Mouse (Mus musculus) heart, embryonic 15.5 days (tissue): ENCODE measurements around the gene Hmox2. TPM values are rescaled to one million over a fixed set of nuclear protein-coding genes. Genes with fewer than 3 reads are reported as not detected.
A peak's percentile ranks its signal among the peaks of the same experiment; 100 is the strongest.
"Not testable (repeated sequence)": the region's sequence is repeated elsewhere in the genome, so short reads cannot be mapped to it uniquely, and the experiment has no call there.

Source experiments
- ATAC-seq: fragments of 200-750 bp; cut with Nextera tagmentation; replicated peaks from 2 replicates; pipeline ENCODE4 v1.8.0; 2017; ENCODE audit warnings: low read depth, moderate TSS enrichment; ENCODE audit not compliant: insufficient number of reproducible peaks, insufficient read depth, low FRiP score
- H3K27ac ChIP-seq: fragments of 300-500 bp; sonication (generic); 2 replicates; pipeline ENCODE4 v1.5.1; 2015; ENCODE audit warnings: mild to moderate bottlenecking, inconsistent platforms
- H3K27me3 ChIP-seq: fragments of 300-500 bp; sonication (generic); 2 replicates; pipeline ENCODE4 v1.6.1; 2015; ENCODE audit warnings: inconsistent platforms
- H3K36me3 ChIP-seq: fragments of 300-500 bp; sonication (generic); 2 replicates; pipeline ENCODE4 v1.6.1; 2015; ENCODE audit warnings: mild to moderate bottlenecking, inconsistent platforms
- H3K4me1 ChIP-seq: fragments of 300-500 bp; sonication (generic); replicated peaks from 2 replicates; pipeline ENCODE4 v1.6.1; 2015; ENCODE audit warnings: inconsistent platforms
- H3K4me2 ChIP-seq: fragments of 300-500 bp; sonication (generic); 2 replicates; pipeline ENCODE4 v1.6.1; 2015; ENCODE audit warnings: inconsistent platforms, mild to moderate bottlenecking, moderate library complexity
- H3K4me3 ChIP-seq: fragments of 300-500 bp; sonication (generic); 2 replicates; pipeline ENCODE4 v1.5.1; 2015; ENCODE audit warnings: mild to moderate bottlenecking, inconsistent platforms
- H3K9ac ChIP-seq: fragments of 300-500 bp; sonication (generic); 2 replicates; pipeline ENCODE4 v1.6.1; 2015; ENCODE audit warnings: mild to moderate bottlenecking, inconsistent platforms
- H3K9me3 ChIP-seq: fragments of 300-500 bp; sonication (generic); replicated peaks from 2 replicates; pipeline ENCODE4 v1.6.1; 2016; ENCODE audit warnings: inconsistent platforms
- WGBS: fragments of 180-500 bp; shearing (Covaris S2); methylation state at CpG from one replicate; pipeline ENCODE4 v1.1.7; 2015; ENCODE audit warnings: mixed read lengths; 5-methylcytosine and 5-hydroxymethylcytosine counted together
- polyA plus RNA-seq: library from polyadenylated mRNA; unstranded; fragments of >200 nt; fragmentation: Nextera tagmentation; extraction: Ambion mirVana; gene quantifications from 2 replicates; pipeline ENCODE4 v1.2.1, GENCODE M21; 2015

The Hmox2 gene
- polyA plus RNA-seq, 1 experiment from 2014 or later, result 81.0 TPM

- H3K27me3 ChIP-seq, result no peaks in the 10 kb centered on the region
- H3K36me3 ChIP-seq, result no peaks in the 10 kb centered on the region
- WGBS, result 1% methylated on average over 40 of the region's 40 CpGs
- H3K9ac ChIP-seq, result peak overlapping the region; percentile 81
- H3K4me3 ChIP-seq, result peak overlapping the region; percentile 73
- no peaks in the 10 kb centered on the region for H3K9me3 ChIP-seq
- H3K4me2 ChIP-seq, result peak overlapping the region; percentile 72
- H3K27ac ChIP-seq, result peak overlapping the region; percentile 87
- peak; percentile 71 for ATAC-seq
- H3K4me1 ChIP-seq, result peaks cover 20% of the 10 kb centered on the region
Measured at GRCm38 (mm10) chr16:4726528-4727128, 467 bp downstream of the Hmox2 start.

- H3K27ac ChIP-seq, result peak overlapping the region; percentile 54; the same call in 1 of the 2 replicates
- no peak overlapping the region for H3K9ac ChIP-seq
- WGBS, result 84% methylated on average over 1 of the region's 1 CpGs
- peak overlapping the region; percentile 73 for H3K4me3 ChIP-seq
- peak overlapping the region; percentile 72 for H3K4me2 ChIP-seq
- peaks cover 20% of the 10 kb centered on the region for H3K4me1 ChIP-seq
- ATAC-seq, result no peak
- H3K27me3 ChIP-seq, result no peaks in the 10 kb centered on the region
- no peaks in the 10 kb centered on the region for H3K36me3 ChIP-seq
- no peaks in the 10 kb centered on the region for H3K9me3 ChIP-seq
Measured at GRCm38 (mm10) chr16:4727526-4727925, 1.4 kb downstream of the Hmox2 start.

- H3K4me3 ChIP-seq, result peak overlapping the region; percentile 73
- H3K9ac ChIP-seq, result no peak overlapping the region
- H3K36me3 ChIP-seq, result no peaks in the 10 kb centered on the region
- H3K27ac ChIP-seq, result peak overlapping the region; percentile 54; the same call in 1 of the 2 replicates
- peaks cover 20% of the 10 kb centered on the region for H3K4me1 ChIP-seq
- no peaks in the 10 kb centered on the region for H3K27me3 ChIP-seq
- WGBS, result 31% methylated on average over 1 of the region's 1 CpGs
- H3K9me3 ChIP-seq, result no peaks in the 10 kb centered on the region
- ATAC-seq, result no peak
- peak overlapping the region; percentile 72 for H3K4me2 ChIP-seq
Measured at GRCm38 (mm10) chr16:4727963-4728362, 1.8 kb downstream of the Hmox2 start.

- Histone ChIP-seq H3K36me3 (no peaks in the 10 kb centered on the region; the same call in 1 of the 2 replicates), H3K4me2 (no peak overlapping the region), H3K9ac (no peak overlapping the region), H3K27ac (no peak overlapping the region), H3K4me1 (peaks cover 20% of the 10 kb centered on the region), H3K9me3 (no peaks in the 10 kb centered on the region), H3K27me3 (no peaks in the 10 kb centered on the region), H3K4me3 (no peak overlapping the region)
- 67% methylated on average over 3 of the region's 3 CpGs for WGBS
- ATAC-seq, result no peak
Measured at GRCm38 (mm10) chr16:4730776-4731358, 4.7 kb downstream of the Hmox2 start.

- Histone ChIP-seq H3K4me1 (no peaks in the 10 kb centered on the region), H3K4me3 (no peak overlapping the region), H3K9me3 (no peaks in the 10 kb centered on the region), H3K4me2 (no peak overlapping the region), H3K36me3 (no peaks in the 10 kb centered on the region; the same call in 1 of the 2 replicates), H3K27me3 (no peaks in the 10 kb centered on the region), H3K9ac (no peak overlapping the region), H3K27ac (no peak overlapping the region)
- ATAC-seq, result no peak
- WGBS, result 83% methylated on average over 2 of the region's 2 CpGs
Measured at GRCm38 (mm10) chr16:4736262-4736661, 10.1 kb downstream of the Hmox2 start.

GRCm38 (mm10) chr16:4739994-4740393 lies 13.8 kb downstream of the Hmox2 start:
- H3K4me3 ChIP-seq, result no peak overlapping the region
- H3K4me1 ChIP-seq, result no peaks in the 10 kb centered on the region
- H3K9me3 ChIP-seq, result no peaks in the 10 kb centered on the region
- H3K27me3 ChIP-seq, result no peaks in the 10 kb centered on the region
- no peak for ATAC-seq
- no peak overlapping the region for H3K9ac ChIP-seq
- H3K36me3 ChIP-seq, result no peaks in the 10 kb centered on the region; the same call in 1 of the 2 replicates
- H3K4me2 ChIP-seq, result no peak overlapping the region
- no peak overlapping the region for H3K27ac ChIP-seq
- 82% methylated on average over 2 of the region's 2 CpGs for WGBS

- Histone ChIP-seq H3K27me3 (no peaks in the 10 kb centered on the region), H3K4me2 (no peak overlapping the region), H3K4me1 (no peaks in the 10 kb centered on the region), H3K27ac (no peak overlapping the region), H3K4me3 (no peak overlapping the region), H3K9me3 (no peaks in the 10 kb centered on the region), H3K36me3 (no peaks in the 10 kb centered on the region; the same call in 1 of the 2 replicates), H3K9ac (no peak overlapping the region)
- ATAC-seq, result no peak
- 100% methylated on average over 1 of the region's 1 CpGs for WGBS
Measured at GRCm38 (mm10) chr16:4742186-4742585, 16.0 kb downstream of the Hmox2 start.

GRCm38 (mm10) chr16:4752155-4752554 lies 26.0 kb downstream of the Hmox2 start:
- Histone ChIP-seq H3K36me3 (peaks cover 5% of the 10 kb centered on the region; the same call in 1 of the 2 replicates), H3K27ac (no peak overlapping the region), H3K4me2 (no peak overlapping the region), H3K9ac (no peak overlapping the region), H3K4me3 (no peak overlapping the region), H3K27me3 (no peaks in the 10 kb centered on the region), H3K4me1 (peaks cover 18% of the 10 kb centered on the region), H3K9me3 (no peaks in the 10 kb centered on the region)
- ATAC-seq, result no peak
- WGBS, result 87% methylated on average over 3 of the region's 3 CpGs

GRCm38 (mm10) chr16:4754045-4754444 lies 27.9 kb downstream of the Hmox2 start:
- WGBS, result 83% methylated on average over 3 of the region's 3 CpGs
- Histone ChIP-seq H3K4me1 (peaks cover 26% of the 10 kb centered on the region), H3K27me3 (no peaks in the 10 kb centered on the region), H3K9me3 (no peaks in the 10 kb centered on the region), H3K36me3 (peaks cover 5% of the 10 kb centered on the region; the same call in 1 of the 2 replicates), H3K4me2 (no peak overlapping the region), H3K27ac (no peak overlapping the region), H3K9ac (no peak overlapping the region), H3K4me3 (no peak overlapping the region)
- no peak for ATAC-seq

GRCm38 (mm10) chr16:4756660-4757335 lies 30.6 kb downstream of the Hmox2 start:
- H3K27ac ChIP-seq, result peak overlapping the region; percentile 76
- H3K4me2 ChIP-seq, result peak overlapping the region; percentile 48

GRCm38 (mm10) chr16:4762437-4762836 lies 36.3 kb downstream of the Hmox2 start:
- no peak for ATAC-seq
- H3K27me3 ChIP-seq, result no peaks in the 10 kb centered on the region
- no peak overlapping the region for H3K9ac ChIP-seq
- H3K4me3 ChIP-seq, result no peak overlapping the region
- 78% methylated on average over 4 of the region's 4 CpGs for WGBS
- H3K4me2 ChIP-seq, result no peak overlapping the region
- peaks cover 21% of the 10 kb centered on the region for H3K4me1 ChIP-seq
- H3K9me3 ChIP-seq, result no peaks in the 10 kb centered on the region
- peaks cover 32% of the 10 kb centered on the region for H3K36me3 ChIP-seq
- H3K27ac ChIP-seq, result no peak overlapping the region

More at GRCm38 (mm10) chr16:4756660-4757335, 30.6 kb downstream of the Hmox2 start:
- H3K27me3 ChIP-seq, H3K36me3 ChIP-seq, H3K9ac ChIP-seq, H3K9me3 ChIP-seq: not testable (repeated sequence)
- ATAC-seq, result peak; percentile 81
- Histone ChIP-seq H3K4me3 (peak overlapping the region; percentile 53), H3K4me1 (peaks cover 36% of the 10 kb centered on the region)
- 2% methylated on average over 36 of the region's 42 CpGs for WGBS
